Mouse (Mus musculus) 3134 (cell line): ENCODE results near the gene Pik3ap1.
"Not testable (repeated sequence)": the region's sequence is repeated elsewhere in the genome, so short reads cannot be mapped to it uniquely, and the experiment has no call there.

ENCODE experiments used
- DNase-seq: peaks from one replicate; pipeline ENCODE4 v3.0.0-alpha.2; 2011; ENCODE audit warnings: low spot score; ENCODE audit not compliant: insufficient read length; ENCODE audit errors: extremely low read depth

Pik3ap1 gene

GRCm38 (mm10) chr19:41384922-41385508 is at the start of gene Pik3ap1:
Pik3ap1 (minus strand) TSS chr19:41385102.
- no peak for DNase-seq

- DNase-seq, result not testable (repeated sequence)
Observed at GRCm38 (mm10) chr19:41431512-41432164, 46.7 kb upstream of the Pik3ap1 start.

GRCm38 (mm10) chr19:41425927-41426772 is 41.2 kb upstream of the Pik3ap1 start:
- DNase-seq, result not testable (repeated sequence)

GRCm38 (mm10) chr19:41421264-41421663 is 36.4 kb upstream of the Pik3ap1 start:
- DNase-seq, result no peak

GRCm38 (mm10) chr19:41418786-41419185 is 33.9 kb upstream of the Pik3ap1 start:
- no peak for DNase-seq

GRCm38 (mm10) chr19:41417995-41418394 is 33.1 kb upstream of the Pik3ap1 start:
- DNase-seq, result no peak

- no peak for DNase-seq
Observed at GRCm38 (mm10) chr19:41416201-41416600, 31.3 kb upstream of the Pik3ap1 start.

- no peak for DNase-seq
Observed at GRCm38 (mm10) chr19:41402603-41403002, 17.7 kb upstream of the Pik3ap1 start.

- DNase-seq, result no peak
Observed at GRCm38 (mm10) chr19:41390856-41391255, 6.0 kb upstream of the Pik3ap1 start.

- DNase-seq, result no peak
Observed at GRCm38 (mm10) chr19:41389351-41389750, 4.4 kb upstream of the Pik3ap1 start.

- no peak for DNase-seq
Observed at GRCm38 (mm10) chr19:41388242-41388641, 3.3 kb upstream of the Pik3ap1 start.

GRCm38 (mm10) chr19:41387262-41387661 is 2.4 kb upstream of the Pik3ap1 start:
- no peak for DNase-seq

- DNase-seq, result no peak
Observed at GRCm38 (mm10) chr19:41384406-41384851, 473 bp downstream of the Pik3ap1 start.

- no peak for DNase-seq
Observed at GRCm38 (mm10) chr19:41382391-41382978, 2.4 kb downstream of the Pik3ap1 start.

GRCm38 (mm10) chr19:41381581-41382239 is 3.2 kb downstream of the Pik3ap1 start:
- DNase-seq, result no peak

- DNase-seq, result no peak
Observed at GRCm38 (mm10) chr19:41379195-41379594, 5.7 kb downstream of the Pik3ap1 start.

GRCm38 (mm10) chr19:41375791-41376190 is 9.1 kb downstream of the Pik3ap1 start:
- DNase-seq, result no peak

- DNase-seq, result no peak
Observed at GRCm38 (mm10) chr19:41375096-41375495, 9.8 kb downstream of the Pik3ap1 start.

GRCm38 (mm10) chr19:41374658-41375057 is 10.2 kb downstream of the Pik3ap1 start:
- DNase-seq, result no peak

GRCm38 (mm10) chr19:41372322-41372721 is 12.6 kb downstream of the Pik3ap1 start:
- DNase-seq, result no peak

- DNase-seq, result no peak
Observed at GRCm38 (mm10) chr19:41371373-41371772, 13.5 kb downstream of the Pik3ap1 start.
